Comparison of ENCODE assay signal across 8 mouse cellular contexts in genomic region chr1:64531548-64531947, GRCm38 (mm10). TPM values are rescaled to one million over a fixed set of nuclear protein-coding genes. Genes with fewer than 3 reads are reported as not detected.
A peak's percentile ranks its signal among the peaks of the same experiment; 100 is the strongest.
DNase-seq lines count a peak whose midpoint lies in the region; ATAC-seq and TF ChIP-seq lines count a peak whose summit lies in the region.

No protein-coding gene starts in this region.

- no peaks in the 10 kb centered on the region for H3K36me3 ChIP-seq in neural tube, embryonic 11.5 days (ENCODE audit: control insufficient read depth, insufficient read depth, low read length)
- no peaks in the 10 kb centered on the region for H3K36me3 ChIP-seq in limb, embryonic 14.5 days (ENCODE audit: control insufficient read depth, insufficient read depth, low read length)
- no peaks in the 10 kb centered on the region for H3K36me3 ChIP-seq in stomach, embryonic 15.5 days

- peak; percentile 33 for DNase-seq in cerebellum, adult 9-10 months
- DNase-seq in cerebellum, postnatal 14 days = no peak
- no peak for DNase-seq in neural tube, embryonic 11.5 days (ENCODE audit: low spot score)
- DNase-seq in neural tube, embryonic 10.5 days (ENCODE audit: extremely low spot score, low spot score) = no peak
- no peak for DNase-seq in limb, embryonic 14.5 days (ENCODE audit: low spot score)
- no peak for DNase-seq in left cerebral cortex, adult 9 months (ENCODE audit: low spot score in 2 of 2)
- no peak for DNase-seq in thymus, postnatal 10 days (ENCODE audit: low spot score in 2 of 2)

- H3K27ac ChIP-seq in neural tube, embryonic 11.5 days (ENCODE audit: low read depth, low read length) = no peak overlapping the region
- no peak overlapping the region for H3K27ac ChIP-seq in limb, embryonic 14.5 days (replicated peaks; ENCODE audit: low read depth, low read length)
- H3K27ac ChIP-seq in stomach, embryonic 15.5 days = peak overlapping the region; percentile 100

- peak overlapping the region; percentile 98 for H3K9ac ChIP-seq in neural tube, embryonic 11.5 days (ENCODE audit: low read length)
- peak overlapping the region; percentile 98 for H3K9ac ChIP-seq in limb, embryonic 14.5 days (ENCODE audit: low read depth, low read length, severe bottlenecking)
- H3K9ac ChIP-seq in stomach, embryonic 15.5 days = peak overlapping the region; percentile 59; the same call in 1 of the 2 replicates

- ATAC-seq in neural tube, embryonic 11.5 days (ENCODE audit: insufficient read depth, low FRiP score, low TSS enrichment) = no peak
- ATAC-seq in limb, embryonic 14.5 days (ENCODE audit: low FRiP score, low read depth) = no peak
- no peak for ATAC-seq in stomach, embryonic 15.5 days (ENCODE audit: insufficient read depth, low FRiP score, low read depth)

- H3K4me2 ChIP-seq in neural tube, embryonic 11.5 days (ENCODE audit: low read depth) = peak overlapping the region; percentile 85
- H3K4me2 ChIP-seq in limb, embryonic 14.5 days (replicated peaks; ENCODE audit: low read depth, low read length, severe bottlenecking) = peak overlapping the region; percentile 89
- H3K4me2 ChIP-seq in stomach, embryonic 15.5 days = peak overlapping the region; percentile 61

- peaks cover 13% of the 10 kb centered on the region; the same call in 1 of the 2 replicates for H3K4me1 ChIP-seq in neural tube, embryonic 11.5 days (ENCODE audit: control insufficient read depth, insufficient read depth, low read length)
- H3K4me1 ChIP-seq in limb, embryonic 14.5 days (ENCODE audit: control insufficient read depth, insufficient read depth, low read length) = peaks cover 26% of the 10 kb centered on the region
- peaks cover 9% of the 10 kb centered on the region for H3K4me1 ChIP-seq in stomach, embryonic 15.5 days

- H3K27me3 ChIP-seq in neural tube, embryonic 11.5 days (ENCODE audit: control insufficient read depth, insufficient read depth, low read length) = no peaks in the 10 kb centered on the region
- H3K27me3 ChIP-seq in limb, embryonic 14.5 days (ENCODE audit: control insufficient read depth, insufficient read depth, low read length) = no peaks in the 10 kb centered on the region
- H3K27me3 ChIP-seq in stomach, embryonic 15.5 days (replicated peaks) = no peaks in the 10 kb centered on the region

- no peak for TF ChIP-seq POLR2A in limb, embryonic 14.5 days (IDR thresholded peaks at IDR 0.05; ENCODE audit: borderline replicate concordance, extremely low read depth, insufficient read depth, insufficient read length)

- 25% methylated on average over 7 of the region's 7 CpGs for WGBS in neural tube, embryonic 11.5 days
- WGBS in limb, embryonic 14.5 days = 13% methylated on average over 7 of the region's 7 CpGs
- 12% methylated on average over 7 of the region's 7 CpGs for WGBS in stomach, embryonic 15.5 days

- H3K9me3 ChIP-seq in neural tube, embryonic 11.5 days (ENCODE audit: control insufficient read depth, low read length) = no peaks in the 10 kb centered on the region
- no peaks in the 10 kb centered on the region for H3K9me3 ChIP-seq in limb, embryonic 14.5 days (ENCODE audit: control insufficient read depth, low read length)
- H3K9me3 ChIP-seq in stomach, embryonic 15.5 days = no peaks in the 10 kb centered on the region

- H3K4me3 ChIP-seq in neural tube, embryonic 11.5 days (ENCODE audit: low read depth, low read length) = peak overlapping the region; percentile 94
- peak overlapping the region; percentile 79 for H3K4me3 ChIP-seq in limb, embryonic 14.5 days (replicated peaks; ENCODE audit: low read length)
- peak overlapping the region; percentile 85 for H3K4me3 ChIP-seq in stomach, embryonic 15.5 days (replicated peaks)

RNA-seq across cellular contexts. Expression of gene Creb1, which starts 0.9 kb away (rescaled TPM):
- 58.2 and 63.0 TPM in 2 replicates for polyA plus RNA-seq in neural tube, embryonic 11.5 days (2014; fragmentation: Nextera tagmentation; extraction: Ambion mirVana)
- polyA plus RNA-seq in limb, embryonic 14.5 days (2012; rRNA removed) = 19.6 and 19.7 TPM in 2 replicates
- polyA plus RNA-seq in limb, embryonic 14.5 days (2014; fragmentation: Nextera tagmentation; extraction: Ambion mirVana) = 39.5 and 40.6 TPM in 2 replicates
- 27.2 and 27.5 TPM in 2 replicates for polyA plus RNA-seq in stomach, embryonic 15.5 days (2015; fragmentation: Nextera tagmentation; extraction: Ambion mirVana)
